Mouse (Mus musculus) hindbrain, postnatal 0 days (tissue): ENCODE measurements at regions not wholly inside any gene's neighbourhood (a gene's known extent, or its start where the extent isn't known, plus 50 kb on each side); places are given as distances from the start of the nearest gene placed in this dataset.

Experiments
- ATAC-seq: fragments of 200-750 bp; cut with Nextera tagmentation; 2 replicates; pipeline ENCODE4 v1.8.0; 2017; ENCODE audit warnings: mild to moderate bottlenecking, moderate TSS enrichment, moderate library complexity
- DNase-seq: peaks from one replicate; pipeline ENCODE4 v3.0.0-alpha.2; 2015; ENCODE audit warnings: low spot score
- H3K27ac ChIP-seq: fragments of 300-500 bp; sonication (generic); 2 replicates; pipeline ENCODE4 v1.5.1; 2014; ENCODE audit warnings: mild to moderate bottlenecking
- H3K27me3 ChIP-seq: fragments of 300-500 bp; sonication (generic); 2 replicates; pipeline ENCODE4 v1.6.1; 2014; ENCODE audit warnings: low read length, mixed read lengths; ENCODE audit not compliant: insufficient read depth
- H3K36me3 ChIP-seq: fragments of 300-500 bp; sonication (generic); 2 replicates; pipeline ENCODE4 v1.6.1; 2014; ENCODE audit warnings: low read length, mixed read lengths; ENCODE audit not compliant: insufficient read depth
- H3K4me1 ChIP-seq: fragments of 300-500 bp; sonication (generic); 2 replicates; pipeline ENCODE4 v1.6.1; 2014; ENCODE audit warnings: antibody characterized with exemption, low read length, mixed read lengths; ENCODE audit not compliant: insufficient read depth
- H3K4me2 ChIP-seq: fragments of 300-500 bp; sonication (generic); 2 replicates; pipeline ENCODE4 v1.6.1; 2014; ENCODE audit warnings: low read depth, mild to moderate bottlenecking, low read length, moderate library complexity, mixed read lengths
- H3K4me3 ChIP-seq: fragments of 300-500 bp; sonication (generic); 2 replicates; pipeline ENCODE4 v1.5.1; 2014; ENCODE audit warnings: low read length
- H3K9ac ChIP-seq: fragments of 300-500 bp; sonication (generic); replicated peaks from 2 replicates; pipeline ENCODE4 v1.6.1; 2014; ENCODE audit warnings: mild to moderate bottlenecking, low read length, moderate library complexity, mixed read lengths
- H3K9me3 ChIP-seq: fragments of 300-500 bp; sonication (generic); 2 replicates; pipeline ENCODE4 v1.6.1; 2016; ENCODE audit warnings: low read length, mixed read lengths
- CTCF ChIP-seq: IDR thresholded peaks from 2 replicates; pipeline ENCODE4 v1.5.1; 2016; ENCODE audit warnings: antibody characterized with exemption, control low read depth, low read depth
- WGBS: fragments of 180-500 bp; shearing (Covaris S2); extraction: QIAGEN DNeasy Blood & Tissue Kit; methylation state at CpG from one replicate; pipeline ENCODE4 v1.1.7; 2014; 5-methylcytosine and 5-hydroxymethylcytosine counted together

DNA sequence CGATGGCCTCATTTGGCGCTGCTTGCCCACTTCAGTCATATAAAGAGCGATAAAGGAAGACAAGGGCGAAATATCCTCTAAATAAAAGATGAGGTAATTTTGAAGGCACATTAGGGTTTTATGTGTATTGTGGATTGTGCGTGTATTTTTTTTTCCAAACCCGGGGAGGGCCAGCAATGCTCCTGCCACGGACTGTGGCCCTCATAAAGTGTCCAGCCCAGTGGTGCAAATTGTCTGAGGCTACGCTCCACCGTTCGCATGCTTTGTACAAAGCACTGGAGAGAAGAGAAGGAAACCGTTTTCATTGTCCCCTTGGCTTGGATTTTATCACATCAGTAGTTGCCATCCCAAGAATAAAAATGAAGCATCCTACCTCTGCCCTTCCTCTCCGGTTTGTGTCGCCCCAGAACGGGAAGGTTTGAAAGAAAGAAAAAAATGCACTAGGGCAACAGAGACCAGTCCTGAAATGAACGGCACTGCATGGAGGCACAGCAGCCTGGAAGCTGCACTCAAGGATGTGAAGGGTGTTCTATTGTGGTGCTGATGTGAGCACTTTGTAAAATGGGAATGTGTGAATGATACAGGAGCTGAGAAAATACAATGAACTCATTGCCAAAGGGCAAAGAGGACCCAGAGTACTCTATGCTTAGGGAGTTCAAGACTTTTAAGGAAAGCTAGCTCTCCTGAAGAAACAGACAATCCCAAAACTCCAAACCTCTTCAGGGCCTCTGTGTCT, 1004.7 kb upstream of the A1bg start:
- H3K9ac ChIP-seq, result no peak overlapping the region
- no peaks in the 10 kb centered on the region for H3K36me3 ChIP-seq
- no peak overlapping the region for H3K4me2 ChIP-seq
- H3K4me3 ChIP-seq, result no peak overlapping the region
- TF ChIP-seq CTCF, result no peak
- no peaks in the 10 kb centered on the region for H3K4me1 ChIP-seq
- no peak for ATAC-seq
- H3K27ac ChIP-seq, result no peak overlapping the region
- WGBS, result 66% methylated on average over 15 of the region's 15 CpGs
- H3K9me3 ChIP-seq, result no peaks in the 10 kb centered on the region
- H3K27me3 ChIP-seq, result no peaks in the 10 kb centered on the region
- no peak for DNase-seq

- ATAC-seq (peak; percentile 58; the same call in 1 of the 2 replicates), DNase-seq (no peak)
- 36% methylated on average over 2 of the region's 2 CpGs for WGBS
- no peak overlapping the region for H3K27ac ChIP-seq
- no peak overlapping the region for H3K4me2 ChIP-seq
- no peak for TF ChIP-seq CTCF
- no peak overlapping the region for H3K4me3 ChIP-seq
- no peaks in the 10 kb centered on the region for H3K27me3 ChIP-seq
- H3K36me3 ChIP-seq, result no peaks in the 10 kb centered on the region
- H3K4me1 ChIP-seq, result no peaks in the 10 kb centered on the region
- H3K9me3 ChIP-seq, result no peaks in the 10 kb centered on the region
- no peak overlapping the region for H3K9ac ChIP-seq
Observed at GRCm38 (mm10) chr15:61920041-61920440, 997.2 kb upstream of the A1bg start.

- H3K4me2 ChIP-seq, result no peak overlapping the region
- no peaks in the 10 kb centered on the region for H3K36me3 ChIP-seq
- no peaks in the 10 kb centered on the region for H3K27me3 ChIP-seq
- no peak for ATAC-seq
- no peak overlapping the region for H3K9ac ChIP-seq
- no peak overlapping the region for H3K4me3 ChIP-seq
- no peak overlapping the region for H3K27ac ChIP-seq
- DNase-seq, result no peak
- 84% methylated on average over 7 of the region's 7 CpGs for WGBS
- H3K9me3 ChIP-seq, result no peaks in the 10 kb centered on the region
- H3K4me1 ChIP-seq, result no peaks in the 10 kb centered on the region
- TF ChIP-seq CTCF, result no peak
Observed at GRCm38 (mm10) chr15:61913546-61914160, 990.8 kb upstream of the A1bg start.

DNA sequence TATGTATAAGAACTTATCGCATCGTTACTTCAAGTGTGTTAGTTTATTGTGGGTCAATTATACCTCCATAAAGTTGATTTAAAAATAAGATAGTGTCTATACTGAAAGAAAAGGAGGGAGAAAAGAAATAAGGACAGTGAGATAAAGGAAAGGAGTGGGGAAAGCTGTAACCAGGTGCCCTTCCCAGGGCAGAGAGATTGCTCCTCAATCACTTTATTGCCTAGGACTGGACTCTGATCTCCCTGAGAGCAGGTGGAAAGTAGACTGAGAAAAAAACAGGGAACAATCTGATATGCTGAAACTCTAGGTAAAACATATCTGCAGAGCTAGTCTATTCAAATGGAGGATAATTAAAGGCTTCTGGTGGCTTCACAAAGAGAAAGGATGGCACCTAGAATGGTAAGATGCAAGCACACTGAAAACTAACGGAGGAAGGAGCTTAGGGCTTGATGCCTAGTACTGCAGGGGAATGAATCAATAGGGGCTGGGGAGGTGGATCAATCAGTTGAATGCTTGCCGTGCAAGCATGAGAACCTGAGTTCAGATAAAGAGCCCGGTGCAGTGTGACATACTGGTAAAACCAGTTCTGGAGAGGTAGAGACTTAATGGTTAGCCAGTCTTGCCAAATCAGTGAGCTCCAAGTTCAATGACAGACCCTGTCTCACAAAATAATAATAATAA, 982.5 kb upstream of the A1bg start:
- Histone ChIP-seq H3K4me1 (no peaks in the 10 kb centered on the region), H3K9me3 (no peaks in the 10 kb centered on the region), H3K4me3 (no peak overlapping the region), H3K27ac (no peak overlapping the region), H3K36me3 (no peaks in the 10 kb centered on the region), H3K27me3 (no peaks in the 10 kb centered on the region), H3K9ac (no peak overlapping the region), H3K4me2 (no peak overlapping the region)
- DNase-seq (no peak), ATAC-seq (no peak)
- no peak for TF ChIP-seq CTCF
- 91% methylated on average over 5 of the region's 5 CpGs for WGBS

DNA sequence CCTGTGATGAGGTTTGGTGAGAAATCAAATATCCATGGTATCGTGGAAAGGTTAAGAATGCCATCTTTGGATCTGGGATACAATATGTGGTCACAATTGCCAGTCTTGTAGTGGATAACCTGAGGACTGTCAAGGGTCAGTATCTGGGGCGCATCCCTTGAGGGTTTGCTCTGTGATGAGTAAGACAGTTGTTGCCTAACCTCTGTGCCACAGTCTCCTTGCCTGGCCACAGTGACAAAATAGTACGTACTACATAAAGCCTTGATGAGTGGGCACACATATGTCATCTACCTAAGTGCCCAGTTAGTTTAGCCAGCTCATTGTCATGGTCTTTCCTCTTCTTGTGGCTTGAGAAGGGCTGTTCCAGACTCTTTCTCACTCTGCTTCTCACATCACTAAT, 977.0 kb upstream of the A1bg start:
- DNase-seq, result no peak
- Histone ChIP-seq H3K27ac (no peak overlapping the region), H3K27me3 (no peaks in the 10 kb centered on the region), H3K9ac (no peak overlapping the region), H3K4me3 (no peak overlapping the region), H3K4me2 (no peak overlapping the region), H3K4me1 (no peaks in the 10 kb centered on the region), H3K9me3 (no peaks in the 10 kb centered on the region), H3K36me3 (no peaks in the 10 kb centered on the region)
- WGBS, result 97% methylated on average over 3 of the region's 3 CpGs
- ATAC-seq, result no peak
- TF ChIP-seq CTCF, result no peak

- H3K27me3 ChIP-seq, result no peaks in the 10 kb centered on the region
- no peak overlapping the region for H3K4me3 ChIP-seq
- 62% methylated on average over 4 of the region's 4 CpGs for WGBS
- TF ChIP-seq CTCF, result no peak
- H3K9ac ChIP-seq, result no peak overlapping the region
- no peak for ATAC-seq
- no peaks in the 10 kb centered on the region for H3K9me3 ChIP-seq
- H3K4me1 ChIP-seq, result no peaks in the 10 kb centered on the region
- H3K4me2 ChIP-seq, result no peak overlapping the region
- no peak overlapping the region for H3K27ac ChIP-seq
- DNase-seq, result no peak
- no peaks in the 10 kb centered on the region for H3K36me3 ChIP-seq
Observed at GRCm38 (mm10) chr15:61897566-61897965, 974.8 kb upstream of the A1bg start.

- no peak for TF ChIP-seq CTCF
- H3K36me3 ChIP-seq, result no peaks in the 10 kb centered on the region
- 0 out of 2 replicates have a peak, but pooled peaks cover 4% of the 10 kb centered on the region for H3K4me1 ChIP-seq
- H3K4me2 ChIP-seq, result no peak overlapping the region
- H3K9ac ChIP-seq, result no peak overlapping the region
- H3K9me3 ChIP-seq, result no peaks in the 10 kb centered on the region
- H3K27ac ChIP-seq, result no peak overlapping the region
- no peak for ATAC-seq
- no peak for DNase-seq
- no peak overlapping the region for H3K4me3 ChIP-seq
- no peaks in the 10 kb centered on the region for H3K27me3 ChIP-seq
Observed at GRCm38 (mm10) chr15:61890330-61890729, 967.5 kb upstream of the A1bg start.
